Mouse (Mus musculus): ENCODE data around the gene Gm14819. TPM values are rescaled to one million over a fixed set of nuclear protein-coding genes. Genes with fewer than 3 reads are reported as not detected.
"Not testable (repeated sequence)": the region's sequence is repeated elsewhere in the genome, so short reads cannot be mapped to it uniquely, and the experiment has no call there.

Gene Gm14819
- not detected in 2 replicates for polyA plus RNA-seq (2016; fragmentation: Nextera tagmentation; extraction: Ambion mirVana)

DNA sequence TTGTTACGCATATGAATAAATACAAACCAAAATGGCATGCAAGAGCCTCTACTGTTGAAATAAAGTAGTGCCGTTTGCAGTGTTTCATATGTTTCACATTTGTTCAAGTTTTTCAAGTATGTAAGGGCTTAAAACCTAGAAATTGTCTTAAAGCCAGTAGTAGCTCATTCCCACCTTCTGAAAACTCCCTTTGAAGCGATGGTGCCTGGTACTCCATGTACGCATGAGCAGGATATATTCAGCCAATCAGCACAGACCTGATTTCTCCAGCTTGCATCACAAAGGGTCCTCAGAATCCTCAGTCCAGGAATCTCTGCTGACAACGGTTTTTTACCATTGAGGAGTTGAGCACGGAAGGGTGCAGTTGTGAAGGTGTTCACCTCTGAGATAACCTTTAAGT lies at the start of gene Gm14819:
Gene Gm14819, plus strand, starts transcription at position 301 of the 400 bp plus-strand sequence.
- H3K27me3 ChIP-seq; H3K4me2 ChIP-seq (replicated peaks); H3K27ac ChIP-seq; H3K9ac ChIP-seq; H3K4me1 ChIP-seq; H3K9me3 ChIP-seq; H3K4me3 ChIP-seq; ATAC-seq (ENCODE audit: insufficient number of reproducible peaks, insufficient read depth, low FRiP score, low TSS enrichment); H3K36me3 ChIP-seq: not testable (repeated sequence)
- no CpG with 5 or more reads among the region's 6 CpGs for WGBS

All from embryonic facial prominence, embryonic 12.5 days (tissue).